ENCODE assay signal across 25 mouse cellular contexts in genomic region chr11:79760533-79760932, GRCm38 (mm10).
A peak's percentile ranks its signal among the peaks of the same experiment; 100 is the strongest.
DNase-seq lines count a peak whose midpoint lies in the region; ATAC-seq and TF ChIP-seq lines count a peak whose summit lies in the region.
"Had no signal": no experiment of that assay in that cellular context is flagged by ENCODE, and none has a peak within 500 bp of the region (broad histone marks: within the 10 kb centered on the region; RNA-seq: fewer than 3 reads in every experiment).

No protein-coding gene starts in this region.

- in situ Hi-C loops in CH12.LX (cut with MboI; ENCODE audit: low pct_ligation_motif_present, low pct_unique_long_range_greater_than_20kb, low sequenced_read_pairs), result no loop called here

- peak; percentile 38 for TF ChIP-seq RAD21 in CH12.LX (IDR thresholded peaks at IDR 0.05; ENCODE audit: low read depth, low read length)

- no peak for DNase-seq in lung, embryonic 14.5 days
- DNase-seq in lung, postnatal 25 days (ENCODE audit: low spot score), result no peak
- DNase-seq in CH12.LX (ENCODE audit: extremely low read depth) (no peak), R1 (ENCODE audit: low read depth, low spot score) (peak; percentile 56)
- no peak for DNase-seq in spleen, adult 18-20 months
- DNase-seq in urinary bladder, postnatal 4 days (ENCODE audit: low spot score in 2 of 2), result no peak
- DNase-seq: adrenal gland, adult 8-10 months; adrenal gland, postnatal 36 days; B cell, adult 2 months; cerebellum, adult 11 months; cerebellum, adult 8-10 months; cerebellum, postnatal 14 days; embryo, embryonic 11 days; gastrocnemius, postnatal 10 days; heart, adult 2 months had no signal

- H3K79me2 ChIP-seq in CH12.LX (replicated peaks; ENCODE audit: control insufficient read depth, extremely low read depth, insufficient read depth, poor library complexity, severe bottlenecking), result no peaks in the 10 kb centered on the region

- no peaks in the 10 kb centered on the region for H3K9me3 ChIP-seq in intestine, postnatal 0 days (ENCODE audit: control insufficient read depth)
- no peaks in the 10 kb centered on the region for H3K9me3 ChIP-seq in intestine, embryonic 16.5 days (ENCODE audit: control insufficient read depth, low read length)
- H3K9me3 ChIP-seq in lung, embryonic 14.5 days (ENCODE audit: low read depth, low read length), result no peaks in the 10 kb centered on the region
- no peaks in the 10 kb centered on the region for H3K9me3 ChIP-seq in CH12.LX (replicated peaks; ENCODE audit: low read length)
- H3K9me3 ChIP-seq: embryonic facial prominence, embryonic 15.5 days; forebrain, embryonic 10.5 days; forebrain, embryonic 15.5 days; heart, embryonic 12.5 days; hindbrain, embryonic 15.5 days had no signal

- no peak overlapping the region for H3K4me3 ChIP-seq in intestine, postnatal 0 days (ENCODE audit: low read depth, low read length)
- H3K4me3 ChIP-seq in intestine, embryonic 16.5 days (ENCODE audit: low read length), result no peak overlapping the region
- no peak overlapping the region for H3K4me3 ChIP-seq in lung, embryonic 14.5 days (ENCODE audit: low read depth, low read length)
- H3K4me3 ChIP-seq in CH12.LX (replicated peaks in 1 of 3; ENCODE audit: low read depth in 2 of 3, low read length in 2 of 3, poor library complexity in 1 of 3), result no peak overlapping the region
- H3K4me3 ChIP-seq: embryonic facial prominence, embryonic 15.5 days; erythroblast, embryonic 14.5 days; forebrain, embryonic 10.5 days; forebrain, embryonic 15.5 days; heart, adult 2 months; heart, embryonic 12.5 days; hindbrain, embryonic 15.5 days had no signal

- dilution Hi-C loops in CH12.LX (cut with MboI; ENCODE audit: extremely low pct_ligation_motif_present, extremely low pct_unique_long_range_greater_than_20kb, low sequenced_read_pairs), result no loop called here

- TF ChIP-seq EP300 in CH12.LX (IDR thresholded peaks at IDR 0.05; ENCODE audit: low read length), result no peak

- 84% methylated on average over 4 of the region's 4 CpGs for WGBS in intestine, postnatal 0 days
- 92% methylated on average over 4 of the region's 4 CpGs for WGBS in intestine, embryonic 16.5 days
- 83% methylated on average over 4 of the region's 4 CpGs for WGBS in lung, embryonic 14.5 days

- no peak overlapping the region for H3K4me2 ChIP-seq in intestine, postnatal 0 days (replicated peaks; ENCODE audit: low read depth)
- no peak overlapping the region for H3K4me2 ChIP-seq in intestine, embryonic 16.5 days (ENCODE audit: low read depth, low read length)
- no peak overlapping the region for H3K4me2 ChIP-seq in lung, embryonic 14.5 days
- H3K4me2 ChIP-seq in CH12.LX (ENCODE audit: insufficient read depth, low read depth, poor library complexity, severe bottlenecking), result no peak overlapping the region
- H3K4me2 ChIP-seq: embryonic facial prominence, embryonic 15.5 days; forebrain, embryonic 15.5 days; heart, embryonic 12.5 days; hindbrain, embryonic 15.5 days had no signal

- no peaks in the 10 kb centered on the region for H3K27me3 ChIP-seq in intestine, postnatal 0 days (replicated peaks; ENCODE audit: control insufficient read depth, insufficient read depth, low read length)
- H3K27me3 ChIP-seq in intestine, embryonic 16.5 days (replicated peaks; ENCODE audit: control insufficient read depth, insufficient read depth, low read length), result no peaks in the 10 kb centered on the region
- H3K27me3 ChIP-seq in lung, embryonic 14.5 days (ENCODE audit: insufficient read depth, low read length), result no peaks in the 10 kb centered on the region
- no peaks in the 10 kb centered on the region for H3K27me3 ChIP-seq in CH12.LX (replicated peaks)
- H3K27me3 ChIP-seq: embryonic facial prominence, embryonic 15.5 days; forebrain, embryonic 15.5 days; hindbrain, embryonic 15.5 days; Patski had no signal

- TF ChIP-seq CTCF in intestine, postnatal 0 days (IDR thresholded peaks at IDR 0.05; ENCODE audit: low read depth), result peak; percentile 45
- TF ChIP-seq CTCF in lung, embryonic 14.5 days (IDR thresholded peaks at IDR 0.05; ENCODE audit: low read depth), result peak; percentile 26
- TF ChIP-seq CTCF in CH12.LX (conservative IDR thresholded peaks at IDR 0.05 in 1 of 2, IDR thresholded peaks at IDR 0.05 in 1 of 2; ENCODE audit: low read depth in 2 of 2, low read length in 2 of 2), result peak in 1 of 2 experiments; percentile 55; a peak in 2 of 4 replicates

- H3K36me3 ChIP-seq in intestine, postnatal 0 days (ENCODE audit: control insufficient read depth, insufficient read depth), result no peaks in the 10 kb centered on the region
- no peaks in the 10 kb centered on the region for H3K36me3 ChIP-seq in intestine, embryonic 16.5 days (ENCODE audit: control insufficient read depth, insufficient read depth, low read length)
- H3K36me3 ChIP-seq in lung, embryonic 14.5 days (ENCODE audit: insufficient read depth), result no peaks in the 10 kb centered on the region
- H3K36me3 ChIP-seq in CH12.LX (replicated peaks in 1 of 2; ENCODE audit: control insufficient read depth in 1 of 2, insufficient read depth in 1 of 2, low read length in 1 of 2), result no peaks in the 10 kb centered on the region
- H3K36me3 ChIP-seq: embryonic facial prominence, embryonic 15.5 days; forebrain, embryonic 10.5 days; forebrain, embryonic 15.5 days; heart, embryonic 12.5 days; hindbrain, embryonic 15.5 days had no signal

- no peak for ATAC-seq in intestine, postnatal 0 days
- no peak for ATAC-seq in intestine, embryonic 16.5 days
- ATAC-seq in lung, embryonic 14.5 days (ENCODE audit: insufficient read depth), result no peak
- ATAC-seq: CD4-positive, CD25-positive, alpha-beta regulatory T cell, adult 4 months; forebrain, embryonic 15.5 days; Patski had no signal

- no peaks in the 10 kb centered on the region for H3K4me1 ChIP-seq in intestine, postnatal 0 days (replicated peaks; ENCODE audit: control insufficient read depth, insufficient read depth, low read length)
- H3K4me1 ChIP-seq in intestine, embryonic 16.5 days (ENCODE audit: control insufficient read depth, insufficient read depth, low read length), result no peaks in the 10 kb centered on the region
- no peaks in the 10 kb centered on the region for H3K4me1 ChIP-seq in lung, embryonic 14.5 days (ENCODE audit: insufficient read depth)
- H3K4me1 ChIP-seq in CH12.LX (ENCODE audit: control insufficient read depth in 1 of 2, insufficient read depth in 2 of 2), result peaks cover 0 to 51% of the 10 kb centered on the region in 2 experiments; a peak in 3 of 4 replicates
- H3K4me1 ChIP-seq: forebrain, embryonic 15.5 days; heart, embryonic 12.5 days; hindbrain, embryonic 15.5 days had no signal

- no peak for TF ChIP-seq POLR2A in CH12.LX (IDR thresholded peaks at IDR 0.05; ENCODE audit: low read depth, low read length)

- no peak overlapping the region for H3K9ac ChIP-seq in intestine, postnatal 0 days (ENCODE audit: low read depth, low read length)
- H3K9ac ChIP-seq in intestine, embryonic 16.5 days (ENCODE audit: low read depth, low read length), result no peak overlapping the region
- no peak overlapping the region for H3K9ac ChIP-seq in lung, embryonic 14.5 days
- H3K9ac ChIP-seq in CH12.LX (ENCODE audit: insufficient read depth, low read depth), result no peak overlapping the region
- H3K9ac ChIP-seq: embryonic facial prominence, embryonic 15.5 days; forebrain, embryonic 15.5 days; heart, embryonic 12.5 days; hindbrain, embryonic 15.5 days had no signal

- no peak overlapping the region for H3K27ac ChIP-seq in intestine, postnatal 0 days (ENCODE audit: low read depth, low read length)
- H3K27ac ChIP-seq in intestine, embryonic 16.5 days (ENCODE audit: low read length), result no peak overlapping the region
- H3K27ac ChIP-seq in lung, embryonic 14.5 days (ENCODE audit: low read depth), result no peak overlapping the region
- H3K27ac ChIP-seq in CH12.LX (ENCODE audit: insufficient read depth, low read depth), result no peak overlapping the region
- H3K27ac ChIP-seq: embryonic facial prominence, embryonic 15.5 days; forebrain, embryonic 10.5 days; forebrain, embryonic 15.5 days; heart, adult 2 months; hindbrain, embryonic 15.5 days had no signal

TF ChIP-seq in CH12.LX, 34 proteins besides CTCF, POLR2A, EP300 and RAD21:
- peak; percentile 83 for TF ChIP-seq BHLHE40 (IDR thresholded peaks at IDR 0.05; ENCODE audit: low read depth, low read length)
- no peak for TF ChIP-seq JUND (conservative IDR thresholded peaks at IDR 0.05; ENCODE audit: low read depth, low read length)
- TF ChIP-seq NELFE (IDR thresholded peaks at IDR 0.05; ENCODE audit: low read depth, low read length), result no peak
- TF ChIP-seq ETS1 (conservative IDR thresholded peaks at IDR 0.05; ENCODE audit: low read depth, low read length), result no peak
- peak; percentile 20; the same call in 1 of the 2 replicates for TF ChIP-seq MAX (IDR thresholded peaks at IDR 0.05; ENCODE audit: low read length)
- no peak for TF ChIP-seq ELF1 (IDR thresholded peaks at IDR 0.05; ENCODE audit: low read depth, low read length)
- TF ChIP-seq CHD1 (IDR thresholded peaks at IDR 0.05; ENCODE audit: low read depth, low read length), result no peak
- TF ChIP-seq TCF12 (IDR thresholded peaks at IDR 0.05; ENCODE audit: low read depth, low read length), result no peak
- TF ChIP-seq USF2 (conservative IDR thresholded peaks at IDR 0.05; ENCODE audit: low read depth, low read length), result no peak
- no peak for TF ChIP-seq E2F4 (IDR thresholded peaks at IDR 0.05; ENCODE audit: insufficient replicate concordance, low read depth, low read length)
- TF ChIP-seq ZC3H11A (IDR thresholded peaks at IDR 0.05; ENCODE audit: low read depth, low read length), result no peak
- no peak for TF ChIP-seq UBTF (IDR thresholded peaks at IDR 0.05; ENCODE audit: low read depth, low read length)
- TF ChIP-seq SMC3 (IDR thresholded peaks at IDR 0.05; ENCODE audit: low read depth, low read length), result peak; percentile 38; the same call in 1 of the 2 replicates
- TF ChIP-seq MEF2A (IDR thresholded peaks at IDR 0.05; ENCODE audit: borderline replicate concordance, low read depth, low read length), result no peak
TF ChIP-seq in CH12.LX: peak in this region for 3.
